Mouse (Mus musculus): ENCODE results near the gene Magi2. TPM values are rescaled to one million over a fixed set of nuclear protein-coding genes. Genes with fewer than 3 reads are reported as not detected.

Gene Magi2
- polyA plus RNA-seq, 1 experiment from 2014 or later: 2.7 TPM

- Histone ChIP-seq H3K27me3 (no peaks in the 10 kb centered on the region), H3K4me1 (no peaks in the 10 kb centered on the region), H3K4me3 (no peak overlapping the region), H3K27ac (no peak overlapping the region), H3K4me2 (no peak overlapping the region), H3K9me3 (no peaks in the 10 kb centered on the region), H3K36me3 (no peaks in the 10 kb centered on the region), H3K9ac (no peak overlapping the region)
- no peak for ATAC-seq (ENCODE audit: borderline replicate concordance, extremely low read depth, low FRiP score, low TSS enrichment)
- WGBS: 85% methylated on average over 1 of the region's 1 CpGs
These were observed 385.0 kb downstream of the Magi2 start for GRCm38 (mm10) chr5:19611788-19612187.

- H3K9me3 ChIP-seq: no peaks in the 10 kb centered on the region
- H3K36me3 ChIP-seq: no peaks in the 10 kb centered on the region
- no peak overlapping the region for H3K4me3 ChIP-seq
- ATAC-seq (ENCODE audit: borderline replicate concordance, extremely low read depth, low FRiP score, low TSS enrichment): no peak
- H3K9ac ChIP-seq: no peak overlapping the region
- WGBS: 80% methylated on average over 5 of the region's 5 CpGs
- H3K4me1 ChIP-seq: no peaks in the 10 kb centered on the region
- no peaks in the 10 kb centered on the region for H3K27me3 ChIP-seq
- no peak overlapping the region for H3K4me2 ChIP-seq
- no peak overlapping the region for H3K27ac ChIP-seq
These were observed 394.8 kb downstream of the Magi2 start for GRCm38 (mm10) chr5:19621678-19622077.

GRCm38 (mm10) chr5:19633976-19634375 is 407.1 kb downstream of the Magi2 start:
- H3K4me1 ChIP-seq: no peaks in the 10 kb centered on the region
- no peaks in the 10 kb centered on the region for H3K36me3 ChIP-seq
- no peaks in the 10 kb centered on the region for H3K9me3 ChIP-seq
- H3K27me3 ChIP-seq: no peaks in the 10 kb centered on the region
- H3K9ac ChIP-seq: no peak overlapping the region
- H3K4me2 ChIP-seq: no peak overlapping the region
- H3K4me3 ChIP-seq: no peak overlapping the region
- no peak for ATAC-seq (ENCODE audit: borderline replicate concordance, extremely low read depth, low FRiP score, low TSS enrichment)
- H3K27ac ChIP-seq: no peak overlapping the region
- WGBS: 94% methylated on average over 1 of the region's 1 CpGs

GRCm38 (mm10) chr5:19637789-19638188 is 411.0 kb downstream of the Magi2 start:
- Histone ChIP-seq H3K27me3 (no peaks in the 10 kb centered on the region), H3K36me3 (no peaks in the 10 kb centered on the region), H3K9ac (no peak overlapping the region), H3K4me3 (no peak overlapping the region), H3K9me3 (no peaks in the 10 kb centered on the region), H3K4me1 (no peaks in the 10 kb centered on the region), H3K27ac (no peak overlapping the region), H3K4me2 (no peak overlapping the region)
- WGBS: 40% methylated on average over 2 of the region's 2 CpGs
- ATAC-seq (ENCODE audit: borderline replicate concordance, extremely low read depth, low FRiP score, low TSS enrichment): no peak

- Histone ChIP-seq H3K9me3 (no peaks in the 10 kb centered on the region), H3K36me3 (no peaks in the 10 kb centered on the region), H3K4me1 (no peaks in the 10 kb centered on the region), H3K27me3 (no peaks in the 10 kb centered on the region), H3K9ac (no peak overlapping the region), H3K27ac (no peak overlapping the region), H3K4me3 (no peak overlapping the region), H3K4me2 (no peak overlapping the region)
- ATAC-seq (ENCODE audit: borderline replicate concordance, extremely low read depth, low FRiP score, low TSS enrichment): no peak
- 81% methylated on average over 1 of the region's 1 CpGs for WGBS
These were observed 429.1 kb downstream of the Magi2 start for GRCm38 (mm10) chr5:19655986-19656385.

GRCm38 (mm10) chr5:19666416-19666815 is 439.6 kb downstream of the Magi2 start:
- H3K4me1 ChIP-seq: no peaks in the 10 kb centered on the region
- H3K4me3 ChIP-seq: no peak overlapping the region
- H3K27ac ChIP-seq: no peak overlapping the region
- H3K9me3 ChIP-seq: no peaks in the 10 kb centered on the region
- no peaks in the 10 kb centered on the region for H3K27me3 ChIP-seq
- no peak overlapping the region for H3K9ac ChIP-seq
- no peak for ATAC-seq (ENCODE audit: borderline replicate concordance, extremely low read depth, low FRiP score, low TSS enrichment)
- H3K36me3 ChIP-seq: no peaks in the 10 kb centered on the region
- no peak overlapping the region for H3K4me2 ChIP-seq
- WGBS: 82% methylated on average over 5 of the region's 5 CpGs

- H3K27me3 ChIP-seq: no peaks in the 10 kb centered on the region
- 74% methylated on average over 2 of the region's 2 CpGs for WGBS
- no peak for ATAC-seq (ENCODE audit: borderline replicate concordance, extremely low read depth, low FRiP score, low TSS enrichment)
- no peaks in the 10 kb centered on the region for H3K9me3 ChIP-seq
- H3K9ac ChIP-seq: no peak overlapping the region
- no peak overlapping the region for H3K27ac ChIP-seq
- H3K4me2 ChIP-seq: no peak overlapping the region
- H3K4me3 ChIP-seq: no peak overlapping the region
- H3K36me3 ChIP-seq: no peaks in the 10 kb centered on the region
- no peaks in the 10 kb centered on the region for H3K4me1 ChIP-seq
These were observed 490.5 kb downstream of the Magi2 start for GRCm38 (mm10) chr5:19717296-19717695.

- no peaks in the 10 kb centered on the region for H3K27me3 ChIP-seq
- H3K9ac ChIP-seq: no peak overlapping the region
- no peaks in the 10 kb centered on the region for H3K36me3 ChIP-seq
- H3K27ac ChIP-seq: no peak overlapping the region
- H3K4me1 ChIP-seq: no peaks in the 10 kb centered on the region
- no peak for ATAC-seq (ENCODE audit: borderline replicate concordance, extremely low read depth, low FRiP score, low TSS enrichment)
- H3K4me3 ChIP-seq: no peak overlapping the region
- no peaks in the 10 kb centered on the region for H3K9me3 ChIP-seq
- no peak overlapping the region for H3K4me2 ChIP-seq
These were observed 499.4 kb downstream of the Magi2 start for GRCm38 (mm10) chr5:19726277-19726676.

- Histone ChIP-seq H3K4me1 (no peaks in the 10 kb centered on the region), H3K36me3 (no peaks in the 10 kb centered on the region), H3K9ac (no peak overlapping the region), H3K27ac (no peak overlapping the region), H3K27me3 (no peaks in the 10 kb centered on the region), H3K9me3 (no peaks in the 10 kb centered on the region), H3K4me3 (no peak overlapping the region), H3K4me2 (no peak overlapping the region)
- no peak for ATAC-seq (ENCODE audit: borderline replicate concordance, extremely low read depth, low FRiP score, low TSS enrichment)
- WGBS: 93% methylated on average over 2 of the region's 2 CpGs
These were observed 518.5 kb downstream of the Magi2 start for GRCm38 (mm10) chr5:19745376-19745775.

- no peak for ATAC-seq (ENCODE audit: borderline replicate concordance, extremely low read depth, low FRiP score, low TSS enrichment)
- no peak overlapping the region for H3K4me2 ChIP-seq
- H3K27ac ChIP-seq: no peak overlapping the region
- 68% methylated on average over 6 of the region's 6 CpGs for WGBS
- no peak overlapping the region for H3K9ac ChIP-seq
- H3K27me3 ChIP-seq: no peaks in the 10 kb centered on the region
- H3K4me1 ChIP-seq: no peaks in the 10 kb centered on the region
- no peaks in the 10 kb centered on the region for H3K36me3 ChIP-seq
- no peak overlapping the region for H3K4me3 ChIP-seq
- H3K9me3 ChIP-seq: no peaks in the 10 kb centered on the region
These were observed 519.1 kb downstream of the Magi2 start for GRCm38 (mm10) chr5:19745916-19746315.

- no peaks in the 10 kb centered on the region for H3K36me3 ChIP-seq
- H3K4me2 ChIP-seq: no peak overlapping the region
- 69% methylated on average over 12 of the region's 12 CpGs for WGBS
- no peaks in the 10 kb centered on the region for H3K9me3 ChIP-seq
- no peak overlapping the region for H3K9ac ChIP-seq
- H3K4me3 ChIP-seq: no peak overlapping the region
- H3K27ac ChIP-seq: no peak overlapping the region
- no peaks in the 10 kb centered on the region for H3K4me1 ChIP-seq
- no peak for ATAC-seq (ENCODE audit: borderline replicate concordance, extremely low read depth, low FRiP score, low TSS enrichment)
- no peaks in the 10 kb centered on the region for H3K27me3 ChIP-seq
These were observed 520.2 kb downstream of the Magi2 start for GRCm38 (mm10) chr5:19746865-19747514.

GRCm38 (mm10) chr5:19747631-19748030 is 520.8 kb downstream of the Magi2 start:
- WGBS: 85% methylated on average over 3 of the region's 3 CpGs
- Histone ChIP-seq H3K27ac (no peak overlapping the region), H3K9me3 (no peaks in the 10 kb centered on the region), H3K36me3 (no peaks in the 10 kb centered on the region), H3K4me2 (no peak overlapping the region), H3K27me3 (no peaks in the 10 kb centered on the region), H3K4me3 (no peak overlapping the region), H3K9ac (no peak overlapping the region), H3K4me1 (no peaks in the 10 kb centered on the region)
- no peak for ATAC-seq (ENCODE audit: borderline replicate concordance, extremely low read depth, low FRiP score, low TSS enrichment)

- Histone ChIP-seq H3K36me3 (no peaks in the 10 kb centered on the region), H3K27ac (no peak overlapping the region), H3K4me3 (no peak overlapping the region), H3K9me3 (no peaks in the 10 kb centered on the region), H3K4me1 (no peaks in the 10 kb centered on the region), H3K27me3 (no peaks in the 10 kb centered on the region), H3K4me2 (no peak overlapping the region), H3K9ac (no peak overlapping the region)
- no peak for ATAC-seq (ENCODE audit: borderline replicate concordance, extremely low read depth, low FRiP score, low TSS enrichment)
- WGBS: 77% methylated on average over 1 of the region's 1 CpGs
These were observed 552.4 kb downstream of the Magi2 start for GRCm38 (mm10) chr5:19779224-19779623.
